Mouse (Mus musculus) ES-CJ7 (cell line): ENCODE data around the gene Gphb5.

Experiments used
- DNase-seq: peaks from one replicate; pipeline ENCODE4 v3.0.0; 2011; ENCODE audit warnings: low read depth, low spot score

The Gphb5 gene

DNA sequence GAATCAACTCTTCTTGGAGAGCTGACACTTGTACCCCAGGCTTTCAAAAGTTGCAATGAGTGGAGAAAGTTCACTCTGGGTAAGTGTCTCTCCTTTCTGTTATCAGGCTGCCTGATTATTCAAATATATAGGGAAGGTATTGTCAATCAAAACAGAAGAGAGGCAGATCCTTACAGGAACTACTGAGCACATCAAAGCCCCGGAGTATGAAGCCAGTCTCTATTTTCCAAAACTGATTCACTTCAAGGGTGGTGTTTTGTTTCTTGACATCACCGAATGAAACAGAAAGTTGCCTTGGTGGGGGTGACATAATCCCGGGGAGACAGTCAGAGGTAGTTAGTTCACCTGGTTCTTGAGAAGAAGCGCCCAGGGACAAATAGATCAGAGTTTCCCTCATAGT, at the start of gene Gphb5:
Gene Gphb5, minus strand, starts transcription at position 101 of the 400 bp plus-strand sequence.
- DNase-seq: no peak

DNA sequence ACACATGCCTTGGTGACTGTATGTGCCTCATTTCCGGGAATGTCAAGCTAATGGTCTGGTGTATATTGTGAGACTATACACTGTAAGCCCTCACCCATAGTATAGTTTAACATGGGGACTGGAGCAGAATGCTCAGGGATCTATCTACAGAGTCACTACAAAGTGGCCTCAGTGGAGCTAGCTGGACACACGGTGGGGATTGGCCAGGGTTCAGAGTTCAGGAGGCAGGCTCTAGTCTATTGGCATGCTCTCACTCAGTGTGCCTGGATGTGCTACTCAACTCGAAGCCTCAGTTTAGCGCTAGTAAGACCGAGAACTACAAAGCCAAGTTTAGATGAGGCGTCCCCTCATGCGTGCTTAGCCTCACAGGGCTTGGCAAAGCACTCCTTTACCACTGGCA, 49.6 kb upstream of the Gphb5 start:
- DNase-seq: no peak

DNA sequence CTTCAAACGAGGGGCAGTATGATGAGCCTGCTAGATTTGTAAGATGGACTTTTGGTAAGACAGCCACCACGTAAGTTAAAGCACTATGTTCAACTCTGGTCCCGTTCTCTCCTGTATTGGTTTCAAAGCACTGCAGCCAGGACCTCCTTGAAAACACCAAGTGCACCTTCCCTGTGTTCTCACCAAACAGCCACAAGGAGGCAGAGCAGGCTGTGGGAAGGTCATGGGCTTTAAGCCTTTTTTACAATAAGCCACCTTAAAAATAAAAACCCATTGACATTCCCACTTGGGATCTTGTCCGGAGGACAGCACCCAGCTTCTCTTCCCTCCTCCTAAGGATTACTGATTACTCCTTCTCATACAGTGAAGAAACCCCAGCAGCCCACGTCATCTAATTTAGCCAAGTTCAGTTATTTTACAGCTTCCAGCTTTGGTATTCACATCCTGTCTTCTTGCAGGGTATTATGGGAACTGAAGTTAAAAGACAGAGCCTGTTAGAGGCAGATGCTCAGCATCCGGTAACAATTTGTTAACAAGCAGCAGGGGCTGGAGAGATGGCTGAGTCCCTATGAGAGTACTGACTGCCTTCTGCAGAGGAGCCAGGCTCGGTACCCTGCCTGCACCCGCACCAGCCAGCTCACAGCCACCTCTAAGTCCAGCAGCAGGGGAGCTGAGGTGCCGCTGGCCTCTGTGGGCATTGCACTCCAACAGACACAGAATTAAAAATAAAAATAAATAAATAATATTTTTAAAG, 47.6 kb upstream of the Gphb5 start:
- DNase-seq: peak; percentile 42

DNA sequence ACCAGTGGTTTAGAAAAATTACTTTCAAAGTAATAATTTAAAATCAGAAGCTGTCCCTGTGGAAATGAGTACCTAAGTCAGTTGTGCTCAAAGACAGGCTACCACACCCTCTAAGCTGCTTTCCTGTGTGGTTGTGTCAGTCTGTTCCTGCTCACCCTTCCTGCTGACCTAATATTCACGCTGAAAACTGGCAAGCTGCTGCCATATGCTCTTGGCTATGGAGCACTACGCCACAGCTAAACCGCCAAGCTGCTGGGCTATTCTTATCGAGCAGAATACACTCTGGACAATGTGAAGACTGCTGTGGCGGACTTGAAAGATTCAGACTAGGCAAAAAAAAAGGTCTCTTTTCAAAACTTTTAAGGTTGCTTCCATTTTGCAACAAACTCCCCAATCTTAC, 44.0 kb upstream of the Gphb5 start:
- DNase-seq: no peak

DNA sequence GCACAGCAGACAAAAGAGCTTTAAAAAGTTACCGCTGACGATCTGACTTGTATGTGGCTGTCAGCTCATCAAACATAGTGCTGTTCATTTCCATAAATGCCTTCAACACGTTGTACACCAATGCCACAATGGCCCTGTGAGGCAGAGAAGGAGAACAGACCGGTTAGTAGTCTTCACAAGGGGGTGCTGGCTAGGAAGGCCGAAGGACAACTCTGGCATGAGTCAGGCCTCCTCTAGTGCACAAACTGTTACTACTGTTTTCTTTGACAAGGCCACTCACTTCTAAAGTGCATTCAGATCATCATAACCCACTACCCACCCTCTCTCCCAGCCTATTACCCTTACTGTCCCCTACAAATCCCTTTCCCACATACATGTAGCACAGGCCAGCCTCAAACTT, 43.1 kb upstream of the Gphb5 start:
- no peak for DNase-seq

DNA sequence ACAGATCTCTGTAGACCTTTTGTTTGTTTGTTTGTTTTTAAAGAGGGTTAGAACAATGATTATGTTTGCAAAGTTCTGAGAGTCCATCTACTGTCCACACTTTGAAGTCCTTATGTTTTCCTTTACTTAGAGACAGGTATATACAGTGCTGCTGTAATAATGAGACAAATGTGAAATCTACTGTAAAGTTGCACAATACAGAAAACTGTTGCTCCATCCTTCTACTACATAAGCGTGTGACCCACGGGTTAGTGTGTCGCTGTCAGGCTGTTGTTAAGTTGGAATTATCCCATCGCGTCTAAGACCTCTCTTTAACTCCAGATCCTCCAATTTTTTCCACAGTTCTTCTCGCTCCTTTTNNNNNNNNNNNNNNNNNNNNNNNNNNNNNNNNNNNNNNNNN, 36.9 kb upstream of the Gphb5 start:
- no peak for DNase-seq

DNA sequence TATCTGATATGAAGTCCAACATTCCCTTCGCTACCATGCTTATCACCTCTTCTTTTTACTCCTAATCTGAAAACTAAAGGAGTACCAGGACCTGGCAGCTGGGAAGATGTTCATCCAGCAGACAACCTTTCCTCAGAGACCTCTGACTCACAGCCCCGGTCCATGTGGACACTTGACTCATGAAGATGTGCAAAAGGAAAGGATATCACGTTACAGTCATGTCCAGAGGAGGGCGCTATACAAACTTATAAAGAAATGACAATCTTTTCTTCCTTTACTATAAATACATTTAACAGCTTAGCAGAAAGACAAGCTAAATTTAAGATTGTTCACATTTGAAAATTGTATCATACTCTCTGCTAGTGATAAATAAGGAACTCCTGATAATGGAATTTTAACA, 36.4 kb upstream of the Gphb5 start:
- peak; percentile 33 for DNase-seq

DNA sequence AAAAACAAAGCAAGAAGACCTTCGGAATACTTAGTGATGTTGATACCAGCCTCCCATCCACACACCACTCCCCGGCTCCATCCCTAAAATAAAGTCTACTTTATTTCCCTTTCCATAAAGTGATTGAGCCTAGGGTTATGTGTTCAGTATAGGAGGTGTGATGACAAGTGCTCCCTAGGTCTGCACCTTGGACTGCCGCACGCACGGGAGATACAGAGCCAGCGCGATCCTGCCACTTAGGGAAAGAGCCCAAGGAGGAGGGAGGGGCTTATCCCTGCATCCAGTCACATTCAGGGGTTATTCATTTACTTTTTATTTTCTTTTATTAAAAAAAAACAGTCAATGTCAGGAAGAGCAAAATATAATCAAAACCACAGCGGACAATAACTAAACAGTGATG, 34.0 kb upstream of the Gphb5 start:
- no peak for DNase-seq

DNA sequence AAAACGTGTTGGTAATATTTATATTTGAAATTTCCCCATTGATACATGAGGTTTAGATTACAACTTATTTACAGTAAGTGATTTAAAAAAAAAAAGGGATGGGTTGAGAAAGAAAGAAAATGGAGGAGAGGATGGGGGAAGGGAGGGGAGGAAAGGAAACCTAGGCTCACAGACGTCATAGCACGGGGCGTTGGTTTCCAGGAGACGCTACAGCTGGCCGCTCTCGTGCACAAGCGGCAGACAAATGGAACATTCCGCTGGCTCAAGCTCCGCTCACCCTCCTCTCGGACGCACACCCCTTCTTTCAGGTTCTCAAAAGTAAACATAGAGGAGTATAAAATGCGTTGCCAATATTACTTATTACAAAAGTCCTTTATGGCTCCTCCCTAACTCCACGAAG, 33.4 kb upstream of the Gphb5 start:
- DNase-seq: no peak

DNA sequence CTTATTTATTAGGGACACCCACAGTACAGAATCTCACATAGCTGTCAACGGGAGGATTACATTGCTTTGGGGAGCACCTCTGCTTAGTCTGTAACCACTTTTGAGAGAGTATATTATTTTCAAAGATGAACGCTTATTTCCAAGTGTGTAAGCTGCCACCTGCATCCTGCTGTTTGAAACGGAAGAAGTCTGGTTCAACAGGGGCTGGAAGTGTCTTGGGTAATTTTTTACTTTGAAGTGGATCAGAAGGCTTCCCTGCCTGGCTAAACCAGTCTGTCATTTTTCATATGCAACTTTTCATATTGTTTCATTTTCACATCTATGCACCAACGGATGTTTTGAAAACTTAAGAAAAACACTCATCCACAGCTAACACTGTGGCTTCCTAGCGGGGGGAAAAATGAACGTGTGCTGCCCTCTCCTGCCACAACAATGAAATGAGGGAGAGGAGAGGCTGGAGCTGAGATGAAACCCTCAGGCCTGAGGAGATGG, 32.9 kb upstream of the Gphb5 start:
- DNase-seq: no peak

DNA sequence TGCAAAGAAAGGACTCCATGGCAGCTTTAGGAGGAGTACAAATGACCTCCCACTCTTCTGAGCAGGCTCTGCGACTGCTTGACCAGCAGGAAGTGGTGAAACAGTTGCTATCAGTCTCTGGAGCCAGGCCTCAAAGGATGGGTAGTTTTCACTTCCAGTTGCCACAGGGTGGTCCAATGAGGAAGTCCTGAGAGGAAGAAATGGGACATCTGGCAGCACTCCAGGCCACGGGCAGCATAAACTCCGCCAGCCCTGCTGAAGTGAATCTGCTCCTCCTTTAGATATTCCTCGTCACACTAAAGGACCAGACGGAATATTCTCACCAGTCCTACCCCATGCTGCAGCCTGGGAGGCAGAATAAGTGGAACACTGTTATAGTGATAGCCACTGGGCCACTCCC, 32.3 kb upstream of the Gphb5 start:
- no peak for DNase-seq

DNA sequence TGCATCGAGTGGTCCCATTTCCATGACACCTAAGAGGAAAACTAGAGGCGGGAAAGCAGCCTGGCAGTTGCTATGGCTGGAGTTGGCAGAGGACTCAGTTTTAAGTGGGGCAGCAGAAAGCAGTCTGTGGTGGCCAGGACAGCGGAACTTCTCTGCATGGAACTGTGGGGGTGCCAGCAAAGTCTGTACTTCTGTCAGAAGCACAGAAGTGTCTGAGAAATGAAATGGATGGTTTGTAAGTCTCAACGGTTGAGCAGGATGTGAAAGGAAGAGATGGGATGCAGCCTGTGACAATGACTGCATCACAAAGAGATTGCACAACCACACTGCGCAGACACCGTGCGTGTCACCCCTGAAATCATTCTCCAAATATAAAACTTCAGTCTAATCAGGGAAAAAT, 29.7 kb upstream of the Gphb5 start:
- no peak for DNase-seq

DNA sequence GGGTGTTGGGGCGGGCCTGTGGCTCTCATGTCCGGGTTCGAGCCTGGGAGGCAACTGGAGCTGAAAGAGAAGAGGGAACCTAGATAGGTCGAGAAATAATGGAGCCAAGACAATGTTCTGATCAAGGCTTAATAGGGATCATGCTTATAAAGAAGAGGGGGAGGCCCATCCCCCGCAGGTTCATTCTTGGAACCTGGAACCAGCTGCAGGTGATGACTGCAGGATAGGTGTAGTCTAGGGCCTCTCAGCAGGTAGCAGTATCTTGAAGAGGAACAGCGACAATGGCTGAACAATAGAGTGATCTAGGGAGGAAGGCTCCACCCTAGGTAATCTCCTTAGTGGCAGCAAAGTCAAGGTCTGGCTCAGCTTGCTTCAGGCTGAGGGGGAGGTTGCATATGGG, 15.8 kb upstream of the Gphb5 start:
- DNase-seq: peak; percentile 79

DNA sequence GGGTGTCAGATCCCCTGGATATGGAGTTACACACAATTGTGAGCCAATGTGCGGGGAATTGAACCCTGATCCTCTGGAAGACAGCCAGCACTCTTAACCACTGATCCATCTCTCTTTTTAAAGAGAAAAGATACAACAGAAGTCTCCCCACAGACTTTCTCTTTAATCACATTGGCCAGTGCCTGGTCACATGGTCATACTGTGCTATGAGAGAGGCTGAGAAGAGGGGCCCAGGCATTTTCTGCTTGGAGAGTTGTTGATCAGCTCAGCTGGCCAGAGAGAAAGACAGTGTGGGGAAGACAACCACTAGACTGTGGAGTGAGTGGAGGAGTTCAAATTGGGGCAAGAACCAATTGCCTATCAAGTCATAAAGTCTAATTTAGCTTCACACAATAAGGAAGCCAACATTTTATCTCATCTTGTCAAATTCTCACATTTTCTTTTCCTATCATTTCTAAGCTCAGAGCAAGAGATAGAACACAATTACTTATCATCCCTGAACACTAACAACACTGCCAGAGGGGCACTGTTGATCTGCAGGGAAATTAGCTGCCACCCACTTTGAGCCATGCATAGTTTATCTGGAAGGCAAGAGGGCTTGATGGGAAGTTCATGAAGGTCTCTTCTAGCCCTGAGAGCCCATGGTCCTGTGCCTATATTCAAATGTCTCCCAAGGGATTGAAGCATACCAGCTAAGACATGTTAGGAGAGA, 13.3 kb upstream of the Gphb5 start:
- no peak for DNase-seq

DNA sequence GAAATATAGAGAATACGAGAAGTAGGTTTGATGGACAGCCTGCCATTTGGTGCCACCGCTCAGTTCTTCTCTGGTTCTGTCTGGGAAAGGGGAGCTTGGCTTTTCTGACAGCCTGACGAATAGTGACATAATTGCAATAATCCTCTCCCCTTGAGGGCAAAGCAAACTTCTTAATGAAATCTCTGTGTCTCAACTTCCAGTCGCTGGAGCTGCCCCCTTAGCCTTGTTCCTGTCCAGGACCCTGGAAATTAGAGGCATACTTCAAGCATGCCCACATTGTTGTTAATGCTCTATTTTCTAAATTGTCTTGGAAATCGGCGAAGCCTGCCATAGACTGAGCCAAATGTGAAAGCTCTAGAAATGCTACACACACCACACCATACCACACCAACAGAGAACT, 12.1 kb upstream of the Gphb5 start:
- DNase-seq: no peak

DNA sequence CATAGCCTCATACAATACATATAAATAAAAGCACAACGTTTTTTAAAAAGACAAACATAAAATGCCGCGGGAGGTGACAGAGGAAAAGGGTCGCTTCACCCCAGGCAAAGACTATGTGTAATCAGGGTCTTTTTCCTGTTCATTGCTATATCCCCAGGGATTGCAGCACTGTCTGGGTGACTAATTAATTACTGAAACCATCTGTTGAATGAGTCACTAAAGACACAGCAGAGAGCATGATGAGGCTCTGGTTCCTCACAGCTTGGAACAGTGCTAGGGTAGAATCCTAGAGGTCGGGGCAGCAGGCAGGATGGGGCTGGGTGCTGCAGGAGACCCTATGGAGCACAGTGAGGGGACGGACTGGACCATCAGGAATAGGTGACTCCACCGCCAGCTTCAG, 9.3 kb upstream of the Gphb5 start:
- no peak for DNase-seq

DNA sequence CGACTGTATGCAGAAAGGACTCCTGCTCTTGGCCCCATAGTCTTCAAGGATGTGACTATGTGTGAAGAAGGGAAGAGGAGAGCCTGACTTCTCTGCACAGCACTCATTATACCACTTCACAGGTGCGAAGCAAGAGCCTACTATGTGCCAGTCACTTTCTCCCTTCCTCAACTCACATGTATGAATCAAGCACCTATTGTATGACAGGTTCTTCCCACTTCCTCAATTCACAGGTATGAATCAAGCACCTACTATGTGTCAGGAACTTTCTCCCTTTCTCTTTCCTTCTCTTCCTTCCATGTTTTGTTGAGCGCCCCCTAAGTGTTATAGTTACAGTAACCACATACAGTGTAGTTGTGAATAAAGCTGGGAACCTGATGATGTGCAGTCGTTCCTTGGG, 8.2 kb upstream of the Gphb5 start:
- DNase-seq: no peak

DNA sequence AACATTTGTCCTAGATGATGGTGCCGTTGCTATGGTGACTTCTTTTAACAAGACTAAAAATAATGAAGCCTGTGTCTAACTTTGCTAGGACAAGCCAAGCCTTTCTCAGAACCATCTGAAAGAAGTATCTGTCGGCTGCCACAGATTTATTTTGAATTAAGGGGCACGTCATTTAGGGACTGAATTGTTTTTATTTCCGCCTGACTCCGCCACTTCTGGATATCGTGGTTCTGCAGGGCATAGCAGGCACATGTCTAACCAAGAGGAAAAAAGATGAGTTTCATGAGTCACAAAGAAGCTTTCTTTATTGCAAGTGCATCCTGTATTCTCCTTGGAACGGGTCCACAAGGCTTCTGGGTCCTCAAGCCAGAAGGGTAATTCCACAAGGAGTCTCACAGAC, 7.8 kb upstream of the Gphb5 start:
- no peak for DNase-seq

DNA sequence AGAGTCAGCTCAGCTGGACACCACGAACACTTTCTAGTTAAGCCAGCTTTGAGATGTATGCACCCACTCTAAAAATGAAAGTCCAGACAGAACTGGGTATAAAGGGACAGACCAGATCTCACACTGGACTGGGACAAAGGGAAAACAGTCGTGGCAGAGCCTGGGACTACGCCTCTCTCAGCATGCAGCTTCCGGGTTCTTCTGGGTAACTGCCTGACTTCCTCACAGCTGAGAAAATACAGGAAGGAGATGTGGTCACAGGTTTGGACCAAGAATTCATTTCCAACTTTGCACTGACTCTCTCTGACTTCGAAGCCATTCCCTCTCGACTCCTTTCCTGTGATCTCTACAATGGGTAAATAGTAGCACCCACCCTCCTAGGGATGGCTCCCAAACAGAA, 1.6 kb downstream of the Gphb5 start:
- DNase-seq: no peak

DNA sequence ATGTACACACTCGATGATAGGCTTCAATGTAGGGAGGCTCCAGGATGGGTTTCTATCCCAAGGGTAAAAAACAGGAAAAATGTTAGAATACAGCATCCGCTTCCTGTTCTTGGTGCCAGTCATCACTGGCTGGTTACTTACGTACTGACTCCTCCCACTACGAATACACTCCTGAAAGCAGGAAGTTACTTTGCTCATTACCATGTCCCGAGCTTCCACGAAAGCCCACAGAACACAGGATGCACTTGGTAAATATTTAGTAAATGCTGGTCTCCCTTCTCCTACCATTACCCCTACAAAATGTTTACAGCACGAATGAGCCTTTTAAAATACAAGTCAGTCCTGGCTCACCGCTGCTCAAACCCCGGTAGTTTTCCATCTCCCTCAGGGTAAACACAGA, 3.6 kb downstream of the Gphb5 start:
- no peak for DNase-seq

DNA sequence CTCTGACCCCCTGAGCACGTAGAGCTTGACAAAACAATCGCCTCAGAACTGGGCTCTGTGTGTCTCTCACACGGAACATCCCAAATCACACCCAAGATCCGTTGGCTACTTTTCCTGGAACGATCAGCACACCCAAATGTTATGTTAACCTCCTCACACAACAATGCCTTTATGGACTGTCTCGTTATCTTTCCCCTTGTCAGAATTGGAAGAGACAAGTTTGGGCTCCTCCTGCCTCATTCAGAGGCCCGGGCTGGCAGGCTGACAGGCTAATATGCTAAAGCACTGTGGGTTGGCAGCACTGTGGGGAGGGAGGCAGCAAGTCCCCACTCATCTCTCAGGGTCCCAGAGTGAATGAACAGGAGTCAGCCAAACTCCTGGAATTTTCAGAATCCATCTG, 19.5 kb downstream of the Gphb5 start:
- DNase-seq: no peak

DNA sequence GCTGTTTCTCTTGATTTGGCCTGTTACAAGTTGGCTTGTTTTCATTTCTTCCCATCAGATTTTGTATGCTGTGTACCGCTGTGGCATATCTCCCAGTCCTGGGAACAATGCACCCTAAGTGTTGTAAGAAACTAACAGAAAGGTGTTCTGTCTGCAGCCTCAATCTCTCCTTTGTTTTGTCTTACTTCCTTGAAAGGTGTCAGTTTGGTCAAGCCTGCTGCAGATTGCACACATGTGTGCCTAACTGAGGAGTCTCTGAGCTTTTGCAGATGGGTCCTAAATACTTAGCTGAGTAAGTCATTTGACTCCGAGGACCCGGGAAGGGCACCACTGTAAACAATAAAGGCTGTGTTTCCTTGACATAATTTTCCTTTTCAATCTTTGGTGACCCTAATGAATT, 20.0 kb downstream of the Gphb5 start:
- DNase-seq: no peak

DNA sequence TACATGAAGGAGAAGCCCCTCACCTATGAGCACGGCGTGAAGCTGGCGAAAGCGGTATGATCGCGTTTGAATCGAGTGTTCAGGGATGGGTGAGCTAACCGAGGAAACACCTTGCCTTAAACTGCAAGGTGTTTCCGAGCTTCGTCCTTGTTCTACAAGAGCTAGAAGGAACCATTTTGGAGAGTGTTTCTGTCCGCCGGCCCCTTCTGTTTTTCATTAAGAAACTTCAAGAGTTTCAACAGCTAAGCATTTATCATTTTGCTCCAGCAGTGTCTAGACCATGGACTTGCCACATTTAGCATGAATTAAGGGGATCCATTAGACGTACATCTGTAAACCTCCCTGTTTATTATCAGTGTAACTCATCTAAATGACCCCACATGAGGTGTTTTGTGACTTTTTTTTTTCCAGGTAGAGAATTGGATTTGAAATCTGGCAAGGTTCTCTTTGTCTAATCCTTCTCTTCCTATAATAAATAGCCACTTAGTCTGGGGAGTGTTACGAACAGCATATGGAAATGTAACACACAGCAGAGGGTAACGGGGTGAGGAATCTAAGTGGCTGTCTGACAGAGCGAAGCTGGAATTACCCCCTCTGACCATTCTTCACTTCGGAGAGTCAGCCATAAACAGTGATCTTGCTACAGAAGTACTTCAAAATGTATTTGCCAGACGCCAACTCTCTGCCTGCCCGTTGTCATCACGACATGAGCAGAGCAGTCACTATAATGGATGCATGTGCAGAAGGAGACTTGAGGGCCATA, 22.4 kb downstream of the Gphb5 start:
- DNase-seq: no peak
